Mouse (Mus musculus): Measurements from ENCODE around the gene Klhl2. TPM values are rescaled to one million over a fixed set of nuclear protein-coding genes. Genes with fewer than 3 reads are reported as not detected.

Klhl2 gene
- polyA plus RNA-seq, 1 experiment from 2014 or later, result 18.1 TPM

DNA sequence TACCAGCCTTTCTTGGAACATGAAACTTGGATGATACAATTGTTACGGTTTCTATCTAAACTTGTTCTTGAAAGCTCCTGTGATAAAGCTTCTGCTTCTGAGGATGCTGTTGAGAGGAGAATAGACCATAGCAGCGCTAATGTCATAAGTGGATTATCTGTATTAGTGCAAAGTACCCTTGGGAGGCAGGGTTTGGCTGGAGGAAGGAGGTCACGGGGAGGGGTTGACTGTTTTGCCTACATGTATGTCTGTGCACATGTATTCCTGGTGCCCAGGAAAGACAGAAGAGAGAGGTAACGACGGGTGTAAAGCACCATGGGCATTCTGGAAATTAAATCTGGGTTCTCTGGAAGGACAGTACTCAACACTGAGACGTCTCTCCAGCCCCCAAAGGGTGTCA is 75.7 kb downstream of the Klhl2 start:
- ATAC-seq (replicated peaks; ENCODE audit: low FRiP score, low TSS enrichment, low read depth) (no peak), DNase-seq (ENCODE audit: low spot score) (no peak)
- H3K36me3 ChIP-seq (ENCODE audit: control insufficient read depth, insufficient read depth, low read length), result peaks cover 5% of the 10 kb centered on the region; the same call in 1 of the 2 replicates
- no peaks in the 10 kb centered on the region for H3K27me3 ChIP-seq (replicated peaks; ENCODE audit: control insufficient read depth, insufficient read depth, low read length)
- H3K9ac ChIP-seq (ENCODE audit: low read length), result no peak overlapping the region
- no peak overlapping the region for H3K4me2 ChIP-seq (ENCODE audit: low read length)
- WGBS, result 91% methylated on average over 6 of the region's 6 CpGs
- no peaks in the 10 kb centered on the region for H3K9me3 ChIP-seq (ENCODE audit: control insufficient read depth, low read length)
- no peak overlapping the region for H3K27ac ChIP-seq (ENCODE audit: low read depth)
- no peaks in the 10 kb centered on the region for H3K4me1 ChIP-seq (replicated peaks; ENCODE audit: control insufficient read depth, insufficient read depth, low read length)
- no peak overlapping the region for H3K4me3 ChIP-seq (ENCODE audit: low read depth, low read length)

DNA sequence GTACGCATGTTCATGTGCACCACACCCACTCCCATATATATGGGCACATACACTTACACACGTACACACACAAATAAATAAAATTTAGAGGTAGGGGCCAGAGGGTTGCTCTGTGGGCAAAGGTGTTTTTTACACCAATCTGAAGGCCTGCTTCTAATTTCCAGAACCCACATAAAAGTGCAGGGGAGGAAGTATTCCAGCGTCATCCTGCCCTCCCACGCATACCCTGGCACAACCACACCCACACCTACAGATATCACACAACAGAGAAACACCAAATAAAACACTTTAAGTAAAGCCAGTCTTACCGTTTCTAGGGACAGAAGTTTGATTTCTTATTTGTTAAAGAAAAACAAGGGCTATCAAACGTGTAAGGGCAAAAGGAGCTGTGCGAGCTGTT is 79.0 kb downstream of the Klhl2 start:
- Histone ChIP-seq H3K4me1 (replicated peaks; ENCODE audit: control insufficient read depth, insufficient read depth, low read length) (no peaks in the 10 kb centered on the region), H3K4me3 (ENCODE audit: low read depth, low read length) (no peak overlapping the region), H3K9me3 (ENCODE audit: control insufficient read depth, low read length) (no peaks in the 10 kb centered on the region), H3K27ac (ENCODE audit: low read depth) (no peak overlapping the region), H3K4me2 (ENCODE audit: low read length) (no peak overlapping the region), H3K36me3 (ENCODE audit: control insufficient read depth, insufficient read depth, low read length) (peaks cover 5% of the 10 kb centered on the region; the same call in 1 of the 2 replicates), H3K9ac (ENCODE audit: low read length) (no peak overlapping the region), H3K27me3 (replicated peaks; ENCODE audit: control insufficient read depth, insufficient read depth, low read length) (no peaks in the 10 kb centered on the region)
- no peak for ATAC-seq (replicated peaks; ENCODE audit: low FRiP score, low TSS enrichment, low read depth)
- WGBS, result 81% methylated on average over 7 of the region's 7 CpGs
- DNase-seq (ENCODE audit: low spot score), result no peak

DNA sequence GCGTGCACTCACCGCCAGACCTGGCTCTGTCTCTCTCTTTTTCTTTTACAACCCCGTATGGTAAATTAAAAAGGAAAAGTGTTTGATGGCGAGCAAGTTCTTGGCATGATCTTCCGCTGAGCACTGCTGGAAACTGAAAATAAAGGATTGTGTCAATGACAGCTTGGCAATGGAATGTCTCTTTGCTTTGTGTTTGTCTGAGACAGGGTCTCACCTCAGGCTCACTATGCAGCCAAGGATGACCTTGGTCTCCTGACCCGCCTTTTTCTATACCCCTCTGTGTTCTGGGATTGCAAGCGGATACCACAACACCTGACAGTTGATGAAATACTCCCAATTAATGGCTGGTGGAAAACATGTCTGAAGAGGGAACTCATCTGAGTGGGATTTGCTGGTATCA is 80.2 kb downstream of the Klhl2 start:
- Histone ChIP-seq H3K4me1 (replicated peaks; ENCODE audit: control insufficient read depth, insufficient read depth, low read length) (no peaks in the 10 kb centered on the region), H3K27ac (ENCODE audit: low read depth) (no peak overlapping the region), H3K9me3 (ENCODE audit: control insufficient read depth, low read length) (no peaks in the 10 kb centered on the region), H3K36me3 (ENCODE audit: control insufficient read depth, insufficient read depth, low read length) (peaks cover 5% of the 10 kb centered on the region; the same call in 1 of the 2 replicates), H3K4me3 (ENCODE audit: low read depth, low read length) (no peak overlapping the region), H3K27me3 (replicated peaks; ENCODE audit: control insufficient read depth, insufficient read depth, low read length) (no peaks in the 10 kb centered on the region), H3K9ac (ENCODE audit: low read length) (no peak overlapping the region), H3K4me2 (ENCODE audit: low read length) (no peak overlapping the region)
- ATAC-seq (replicated peaks; ENCODE audit: low FRiP score, low TSS enrichment, low read depth) (no peak), DNase-seq (ENCODE audit: low spot score) (no peak)
- 90% methylated on average over 7 of the region's 7 CpGs for WGBS

DNA sequence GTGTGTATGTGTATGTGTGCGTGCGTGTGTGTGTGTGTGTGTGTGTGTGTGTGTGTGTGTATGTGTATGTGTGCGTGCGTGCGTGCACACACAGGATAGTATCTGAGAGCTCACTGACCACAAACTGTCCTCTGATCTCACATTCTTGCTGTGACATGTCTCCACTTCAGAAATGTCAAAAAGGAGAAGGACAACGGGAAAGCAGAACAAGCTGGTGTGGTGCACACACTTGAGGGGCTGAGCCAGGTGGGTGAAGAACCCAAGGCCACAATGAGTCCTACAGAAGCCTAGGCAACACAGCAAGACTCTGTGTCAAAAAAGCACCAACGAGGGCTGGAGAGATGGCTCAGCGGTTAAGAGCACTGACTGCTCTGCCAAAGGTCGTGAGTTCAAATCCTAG is 81.2 kb downstream of the Klhl2 start:
- Histone ChIP-seq H3K27ac (ENCODE audit: low read depth) (no peak overlapping the region), H3K4me2 (ENCODE audit: low read length) (no peak overlapping the region), H3K9ac (ENCODE audit: low read length) (no peak overlapping the region), H3K36me3 (ENCODE audit: control insufficient read depth, insufficient read depth, low read length) (peaks cover 5% of the 10 kb centered on the region; the same call in 1 of the 2 replicates), H3K4me3 (ENCODE audit: low read depth, low read length) (no peak overlapping the region), H3K27me3 (replicated peaks; ENCODE audit: control insufficient read depth, insufficient read depth, low read length) (no peaks in the 10 kb centered on the region), H3K9me3 (ENCODE audit: control insufficient read depth, low read length) (no peaks in the 10 kb centered on the region), H3K4me1 (replicated peaks; ENCODE audit: control insufficient read depth, insufficient read depth, low read length) (no peaks in the 10 kb centered on the region)
- WGBS, result 90% methylated on average over 9 of the region's 9 CpGs
- DNase-seq (ENCODE audit: low spot score) (no peak), ATAC-seq (replicated peaks; ENCODE audit: low FRiP score, low TSS enrichment, low read depth) (no peak)

DNA sequence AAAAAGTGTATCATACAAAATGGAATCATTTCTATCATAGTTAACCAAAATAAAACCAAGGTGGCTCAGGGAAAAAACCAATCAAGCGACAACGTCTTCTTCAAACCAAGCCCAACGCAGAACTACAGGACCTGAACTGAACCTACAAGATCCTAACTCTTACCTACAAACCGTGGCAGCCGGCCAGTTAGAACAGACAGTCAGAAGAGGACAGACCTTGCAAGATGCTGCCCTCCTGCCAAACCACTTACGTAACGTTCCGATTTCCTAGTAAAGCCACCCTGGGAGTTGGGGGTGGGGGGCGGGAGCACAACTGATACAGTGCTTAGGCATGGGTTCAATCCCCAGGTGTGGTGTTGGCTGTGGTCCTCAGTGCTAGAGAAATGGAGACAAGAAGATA is 82.8 kb downstream of the Klhl2 start:
- DNase-seq (ENCODE audit: low spot score) (no peak), ATAC-seq (replicated peaks; ENCODE audit: low FRiP score, low TSS enrichment, low read depth) (no peak)
- Histone ChIP-seq H3K4me2 (ENCODE audit: low read length) (no peak overlapping the region), H3K36me3 (ENCODE audit: control insufficient read depth, insufficient read depth, low read length) (peaks cover 10% of the 10 kb centered on the region; the same call in 1 of the 2 replicates), H3K9ac (ENCODE audit: low read length) (no peak overlapping the region), H3K27me3 (replicated peaks; ENCODE audit: control insufficient read depth, insufficient read depth, low read length) (no peaks in the 10 kb centered on the region), H3K27ac (ENCODE audit: low read depth) (no peak overlapping the region), H3K4me1 (replicated peaks; ENCODE audit: control insufficient read depth, insufficient read depth, low read length) (no peaks in the 10 kb centered on the region), H3K4me3 (ENCODE audit: low read depth, low read length) (no peak overlapping the region), H3K9me3 (ENCODE audit: control insufficient read depth, low read length) (no peaks in the 10 kb centered on the region)
- 94% methylated on average over 9 of the region's 9 CpGs for WGBS

DNA sequence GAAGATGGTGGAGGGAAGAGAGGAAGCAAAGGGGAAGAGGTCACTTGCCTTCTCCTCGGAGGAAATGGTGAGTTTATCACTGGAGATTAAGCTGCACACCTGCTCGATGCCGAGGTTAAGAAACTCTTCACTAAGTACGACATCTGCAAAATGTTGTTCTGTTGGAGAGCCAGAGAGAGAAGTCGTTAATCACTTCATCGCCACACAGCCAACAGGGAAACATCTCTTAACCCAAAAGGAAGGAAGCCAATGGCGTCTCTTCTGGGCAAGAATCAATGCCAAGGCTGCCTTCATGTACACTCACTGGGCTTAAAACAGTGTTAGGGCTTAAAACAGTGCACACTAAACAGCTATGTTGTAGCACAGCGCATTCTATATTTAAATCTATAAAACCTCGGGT is 85.7 kb downstream of the Klhl2 start:
- 53% methylated on average over 9 of the region's 9 CpGs for WGBS

DNA sequence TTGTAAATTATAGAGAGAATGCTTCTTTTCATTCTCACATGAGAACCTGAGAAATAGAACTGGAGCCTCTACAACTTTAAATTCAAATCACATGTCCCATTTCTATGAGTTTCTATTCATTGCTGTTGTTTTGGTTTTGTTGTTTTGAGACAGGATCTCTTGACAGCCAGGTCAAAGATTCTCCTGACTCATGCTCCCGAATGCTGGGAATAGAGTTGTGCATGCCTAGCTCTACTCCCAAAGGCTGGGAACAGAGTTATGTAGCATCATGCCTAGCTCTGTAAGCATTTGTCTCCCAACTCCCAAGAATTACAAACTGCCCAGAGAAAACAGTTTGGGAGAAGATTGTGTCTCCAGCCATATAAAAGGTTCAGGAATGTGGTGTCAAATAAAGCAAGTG is 87.1 kb downstream of the Klhl2 start:
- Histone ChIP-seq H3K27me3 (replicated peaks; ENCODE audit: control insufficient read depth, insufficient read depth, low read length) (no peaks in the 10 kb centered on the region), H3K4me2 (ENCODE audit: low read length) (no peak overlapping the region), H3K4me1 (replicated peaks; ENCODE audit: control insufficient read depth, insufficient read depth, low read length) (no peaks in the 10 kb centered on the region), H3K4me3 (ENCODE audit: low read depth, low read length) (no peak overlapping the region), H3K9me3 (ENCODE audit: control insufficient read depth, low read length) (no peaks in the 10 kb centered on the region), H3K9ac (ENCODE audit: low read length) (no peak overlapping the region), H3K36me3 (ENCODE audit: control insufficient read depth, insufficient read depth, low read length) (peaks cover 14% of the 10 kb centered on the region), H3K27ac (ENCODE audit: low read depth) (no peak overlapping the region)
- 88% methylated on average over 1 of the region's 1 CpGs for WGBS
- no peak for ATAC-seq (replicated peaks; ENCODE audit: low FRiP score, low TSS enrichment, low read depth)
- DNase-seq (ENCODE audit: low spot score), result no peak

More for the DNA sequence above, 85.7 kb downstream of the Klhl2 start:
- Histone ChIP-seq H3K27ac (ENCODE audit: low read depth) (no peak overlapping the region), H3K9me3 (ENCODE audit: control insufficient read depth, low read length) (no peaks in the 10 kb centered on the region), H3K36me3 (ENCODE audit: control insufficient read depth, insufficient read depth, low read length) (peaks cover 9% of the 10 kb centered on the region), H3K4me3 (ENCODE audit: low read depth, low read length) (no peak overlapping the region), H3K4me1 (replicated peaks; ENCODE audit: control insufficient read depth, insufficient read depth, low read length) (no peaks in the 10 kb centered on the region), H3K9ac (ENCODE audit: low read length) (no peak overlapping the region), H3K27me3 (replicated peaks; ENCODE audit: control insufficient read depth, insufficient read depth, low read length) (no peaks in the 10 kb centered on the region), H3K4me2 (ENCODE audit: low read length) (no peak overlapping the region)
- DNase-seq (ENCODE audit: low spot score) (no peak), ATAC-seq (replicated peaks; ENCODE audit: low FRiP score, low TSS enrichment, low read depth) (no peak)

DNA sequence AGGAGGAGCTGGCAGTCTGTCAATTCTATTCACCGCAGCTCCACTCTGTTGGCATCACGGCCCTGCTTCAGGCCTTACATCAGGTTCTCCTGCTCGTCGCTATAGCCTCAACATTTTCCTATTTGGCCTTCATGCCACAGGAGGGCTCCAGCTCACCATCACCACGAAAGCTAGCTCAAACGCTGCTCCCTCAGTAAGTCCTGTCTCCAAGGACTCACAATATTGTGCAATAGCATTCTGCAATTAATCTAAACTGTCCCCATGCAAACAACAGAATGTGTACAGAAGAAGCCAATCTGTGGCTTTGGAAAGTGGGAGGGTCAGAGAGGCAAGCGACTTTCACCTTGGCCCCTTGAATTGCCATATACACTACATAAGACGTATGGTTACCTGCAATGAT is 88.4 kb downstream of the Klhl2 start:
- Histone ChIP-seq H3K4me1 (replicated peaks; ENCODE audit: control insufficient read depth, insufficient read depth, low read length) (no peaks in the 10 kb centered on the region), H3K27me3 (replicated peaks; ENCODE audit: control insufficient read depth, insufficient read depth, low read length) (no peaks in the 10 kb centered on the region), H3K9ac (ENCODE audit: low read length) (no peak overlapping the region), H3K4me3 (ENCODE audit: low read depth, low read length) (no peak overlapping the region), H3K36me3 (ENCODE audit: control insufficient read depth, insufficient read depth, low read length) (peaks cover 16% of the 10 kb centered on the region), H3K4me2 (ENCODE audit: low read length) (no peak overlapping the region), H3K9me3 (ENCODE audit: control insufficient read depth, low read length) (no peaks in the 10 kb centered on the region), H3K27ac (ENCODE audit: low read depth) (no peak overlapping the region)
- ATAC-seq (replicated peaks; ENCODE audit: low FRiP score, low TSS enrichment, low read depth), result no peak
- 85% methylated on average over 8 of the region's 8 CpGs for WGBS
- DNase-seq (ENCODE audit: low spot score), result no peak

DNA sequence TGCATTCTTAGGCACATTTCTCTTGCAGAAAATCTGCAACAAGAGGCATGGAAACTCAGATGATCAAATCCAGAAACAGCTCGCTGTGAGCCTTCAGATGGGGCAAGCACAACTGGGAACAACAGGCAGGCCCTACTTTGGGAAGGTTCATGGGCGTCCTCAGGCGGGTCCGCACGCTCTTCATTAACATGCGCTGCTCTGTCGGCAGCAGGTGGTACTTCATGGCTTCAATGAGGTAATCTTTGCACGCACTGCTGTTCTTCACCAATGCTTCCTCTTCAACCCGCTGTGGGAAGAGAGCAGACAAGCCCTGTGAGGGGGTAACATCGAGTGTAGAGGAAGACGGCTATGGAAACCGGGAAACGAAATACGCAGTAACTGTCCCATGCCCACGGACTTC is 91.9 kb downstream of the Klhl2 start:
- peaks cover 30% of the 10 kb centered on the region for H3K36me3 ChIP-seq (ENCODE audit: control insufficient read depth, insufficient read depth, low read length)
- no peaks in the 10 kb centered on the region for H3K9me3 ChIP-seq (ENCODE audit: control insufficient read depth, low read length)
- H3K4me3 ChIP-seq (ENCODE audit: low read depth, low read length), result no peak overlapping the region
- no peaks in the 10 kb centered on the region for H3K27me3 ChIP-seq (replicated peaks; ENCODE audit: control insufficient read depth, insufficient read depth, low read length)
- H3K4me1 ChIP-seq (replicated peaks; ENCODE audit: control insufficient read depth, insufficient read depth, low read length), result no peaks in the 10 kb centered on the region
- DNase-seq (ENCODE audit: low spot score), result no peak
- no peak overlapping the region for H3K4me2 ChIP-seq (ENCODE audit: low read length)
- WGBS, result 94% methylated on average over 15 of the region's 15 CpGs
- ATAC-seq (replicated peaks; ENCODE audit: low FRiP score, low TSS enrichment, low read depth), result no peak
- no peak overlapping the region for H3K9ac ChIP-seq (ENCODE audit: low read length)
- no peak overlapping the region for H3K27ac ChIP-seq (ENCODE audit: low read depth)
